1 mouse cellular context compared by ENCODE assay signal in the genomic region with DNA sequence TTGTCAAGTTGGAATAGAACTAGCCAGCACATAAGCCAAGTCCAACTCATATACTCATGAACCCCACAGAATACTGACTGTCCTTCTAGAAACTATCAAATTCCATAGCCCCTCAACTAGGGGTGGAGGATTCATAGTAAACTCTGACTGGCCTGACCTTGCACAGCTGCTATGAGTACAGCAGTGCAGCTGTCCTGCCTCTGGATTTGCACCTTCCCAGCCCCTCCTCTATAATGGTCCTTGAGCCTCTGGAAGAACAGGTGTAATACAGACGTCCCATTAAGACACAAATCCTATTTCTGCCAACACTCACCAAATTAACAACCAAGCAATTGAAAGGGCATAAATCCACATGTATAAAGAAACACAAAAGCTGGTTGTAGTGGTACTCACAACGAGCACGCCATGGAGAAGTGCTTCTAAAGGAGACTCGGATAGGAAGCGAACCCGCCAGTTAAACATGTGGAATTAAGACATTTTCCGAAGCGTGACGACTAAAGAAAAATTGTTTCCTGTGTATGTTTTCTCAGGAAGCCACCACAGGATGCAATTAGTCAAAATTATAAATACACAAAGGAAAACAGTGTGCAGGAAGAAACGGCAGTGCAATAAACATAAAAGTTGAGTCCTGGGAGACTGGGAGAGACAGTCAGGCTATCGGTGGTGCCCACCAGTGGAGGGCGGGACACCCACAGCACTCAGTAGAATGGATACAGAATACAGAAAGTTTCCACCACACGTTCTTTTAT.
TF ChIP-seq lines count a peak whose summit lies in the region.

No protein-coding gene starts in this region.

TF ChIP-seq in myocyte, 11 proteins besides CTCF, POLR2A, EP300 and RAD21 (continued from another document):
- no peak for TF ChIP-seq CEBPB (IDR thresholded peaks at IDR 0.05; ENCODE audit: insufficient read depth, poor library complexity, severe bottlenecking)
